Mouse (Mus musculus) kidney, adult 2 months (tissue): ENCODE measurements at regions not wholly inside any gene's neighbourhood (a gene's known extent, or its start where the extent isn't known, plus 50 kb on each side); places are given as distances from the start of the nearest gene placed in this dataset.

Experiments
- DNase-seq: peaks from one replicate; pipeline ENCODE4 v3.0.0; 2021
- H3K27ac ChIP-seq: fragments of 200-500 bp; 2 replicates; pipeline ENCODE4 v1.5.1; 2012; ENCODE audit warnings: low read depth, low read length, control low read depth, inconsistent platforms; ENCODE audit not compliant: insufficient read depth
- H3K27me3 ChIP-seq: fragments of 200-500 bp; replicated peaks from 2 replicates; pipeline ENCODE4 v1.6.1; 2012; ENCODE audit warnings: mild to moderate bottlenecking, moderate library complexity, low read length, inconsistent platforms; ENCODE audit not compliant: control insufficient read depth, insufficient read depth
- H3K36me3 ChIP-seq: fragments of 200-500 bp; 2 replicates; pipeline ENCODE4 v1.6.1; 2012; ENCODE audit warnings: mild to moderate bottlenecking, moderate library complexity, low read length, inconsistent platforms; ENCODE audit not compliant: control insufficient read depth, insufficient read depth
- H3K4me1 ChIP-seq: fragments of 200-500 bp; 2 replicates; pipeline ENCODE4 v1.6.1; 2011; ENCODE audit warnings: low read length; ENCODE audit not compliant: control insufficient read depth, insufficient read depth
- H3K4me3 ChIP-seq: fragments of 200-500 bp; 2 replicates; pipeline ENCODE4 v1.5.1; 2011; ENCODE audit warnings: mild to moderate bottlenecking, low read depth, low read length, control low read depth; ENCODE audit not compliant: insufficient read depth
- CTCF ChIP-seq: fragments of 200-500 bp; conservative IDR thresholded peaks from 2 replicates; pipeline ENCODE4 v1.5.1; 2011; ENCODE audit warnings: low read depth, mild to moderate bottlenecking, control low read depth, low read length, moderate library complexity, mixed read lengths; ENCODE audit not compliant: insufficient read depth, insufficient read length
- POLR2A ChIP-seq: fragments of 200-500 bp; IDR thresholded peaks from one replicate; pipeline ENCODE4 v1.6.1; 2011; ENCODE audit warnings: low read depth, low read length, control low read depth
- WGBS: fragments of 180-500 bp; shearing (Covaris S2); methylation state at CpG from one replicate; pipeline ENCODE4 v1.1.7; 2018; 5-methylcytosine and 5-hydroxymethylcytosine counted together

- TF ChIP-seq CTCF (no peak), POLR2A (no peak)
These were observed 179.4 kb downstream of the Fam43a start for GRCm38 (mm10) chr16:30778945-30779344.

GRCm38 (mm10) chr16:30784261-30784660 is 184.7 kb downstream of the Fam43a start:
- WGBS: 96% methylated on average over 5 of the region's 5 CpGs
- no peak overlapping the region for H3K27ac ChIP-seq
- no peak for DNase-seq
- no peak for TF ChIP-seq CTCF
- TF ChIP-seq POLR2A: no peak
- peaks cover 5% of the 10 kb centered on the region; the same call in 1 of the 2 replicates for H3K4me1 ChIP-seq
- H3K4me3 ChIP-seq: no peak overlapping the region
- no peaks in the 10 kb centered on the region for H3K36me3 ChIP-seq
- H3K27me3 ChIP-seq: no peaks in the 10 kb centered on the region

More at GRCm38 (mm10) chr16:30778945-30779344, 179.4 kb downstream of the Fam43a start:
- no peak overlapping the region for H3K27ac ChIP-seq
- DNase-seq: no peak
- H3K27me3 ChIP-seq: no peaks in the 10 kb centered on the region
- H3K4me3 ChIP-seq: no peak overlapping the region
- H3K4me1 ChIP-seq: 0 out of 2 replicates have a peak, but pooled peaks cover 9% of the 10 kb centered on the region
- H3K36me3 ChIP-seq: no peaks in the 10 kb centered on the region
- 70% methylated on average over 5 of the region's 5 CpGs for WGBS

GRCm38 (mm10) chr16:30784949-30785348 is 185.4 kb downstream of the Fam43a start:
- H3K4me1 ChIP-seq: peaks cover 8% of the 10 kb centered on the region
- DNase-seq: no peak
- no peak overlapping the region for H3K27ac ChIP-seq
- TF ChIP-seq CTCF (no peak), POLR2A (no peak)
- no peak overlapping the region for H3K4me3 ChIP-seq
- 90% methylated on average over 1 of the region's 1 CpGs for WGBS
- no peaks in the 10 kb centered on the region for H3K36me3 ChIP-seq
- no peaks in the 10 kb centered on the region for H3K27me3 ChIP-seq

- TF ChIP-seq POLR2A: no peak
- no peak for TF ChIP-seq CTCF
- Histone ChIP-seq H3K36me3 (no peaks in the 10 kb centered on the region), H3K27me3 (no peaks in the 10 kb centered on the region), H3K4me3 (no peak overlapping the region), H3K27ac (no peak overlapping the region), H3K4me1 (peaks cover 16% of the 10 kb centered on the region)
- no peak for DNase-seq
- 99% methylated on average over 3 of the region's 3 CpGs for WGBS
These were observed 186.5 kb downstream of the Fam43a start for GRCm38 (mm10) chr16:30786060-30786459.

- Histone ChIP-seq H3K27me3 (no peaks in the 10 kb centered on the region), H3K4me3 (no peak overlapping the region), H3K36me3 (no peaks in the 10 kb centered on the region), H3K27ac (peak overlapping the region; percentile 57; the same call in 1 of the 2 replicates), H3K4me1 (peaks cover 20% of the 10 kb centered on the region)
- 80% methylated on average over 1 of the region's 1 CpGs for WGBS
- DNase-seq: no peak
- TF ChIP-seq POLR2A (no peak), CTCF (no peak)
These were observed 187.8 kb downstream of the Fam43a start for GRCm38 (mm10) chr16:30787351-30787750.

- H3K27me3 ChIP-seq: no peaks in the 10 kb centered on the region
- no peak overlapping the region for H3K27ac ChIP-seq
- TF ChIP-seq CTCF (no peak), POLR2A (no peak)
- H3K4me3 ChIP-seq: no peak overlapping the region
- no peak for DNase-seq
- H3K4me1 ChIP-seq: peaks cover 26% of the 10 kb centered on the region
- WGBS: 82% methylated on average over 11 of the region's 11 CpGs
- H3K36me3 ChIP-seq: no peaks in the 10 kb centered on the region
These were observed 188.8 kb downstream of the Fam43a start for GRCm38 (mm10) chr16:30788321-30788781.

- Histone ChIP-seq H3K4me3 (no peak overlapping the region), H3K27ac (peak overlapping the region; percentile 74), H3K36me3 (no peaks in the 10 kb centered on the region), H3K4me1 (peaks cover 29% of the 10 kb centered on the region), H3K27me3 (no peaks in the 10 kb centered on the region)
- DNase-seq: no peak
- WGBS: 88% methylated on average over 15 of the region's 15 CpGs
- TF ChIP-seq CTCF: no peak
- no peak for TF ChIP-seq POLR2A
These were observed 189.6 kb downstream of the Fam43a start for GRCm38 (mm10) chr16:30788944-30789781.
